Mouse (Mus musculus) embryonic facial prominence, embryonic 14.5 days (tissue): ENCODE measurements around the gene Itga1. TPM values are rescaled to one million over a fixed set of nuclear protein-coding genes. Genes with fewer than 3 reads are reported as not detected.

ENCODE experiments used
- ATAC-seq: fragments of 200-750 bp; cut with Nextera tagmentation; 2 replicates; pipeline ENCODE4 v1.8.0; 2017; ENCODE audit warnings: low read depth, moderate number of reproducible peaks, moderate TSS enrichment
- DNase-seq: peaks from one replicate; pipeline ENCODE4 v3.0.0-alpha.2; 2015; ENCODE audit warnings: low spot score
- H3K27ac ChIP-seq: fragments of 300-500 bp; sonication (generic); replicated peaks from 2 replicates; pipeline ENCODE4 v1.5.1; 2014; ENCODE audit warnings: low read depth, mild to moderate bottlenecking, low read length, moderate library complexity
- H3K27me3 ChIP-seq: fragments of 300-500 bp; sonication (generic); replicated peaks from 2 replicates; pipeline ENCODE4 v1.6.1; 2014; ENCODE audit warnings: low read length; ENCODE audit not compliant: control insufficient read depth, insufficient read depth
- H3K36me3 ChIP-seq: fragments of 300-500 bp; sonication (generic); 2 replicates; pipeline ENCODE4 v1.6.1; 2014; ENCODE audit warnings: low read length, mixed read lengths; ENCODE audit not compliant: control insufficient read depth, insufficient read depth
- H3K4me1 ChIP-seq: fragments of 300-500 bp; sonication (generic); 2 replicates; pipeline ENCODE4 v1.6.1; 2014; ENCODE audit warnings: antibody characterized with exemption, low read length; ENCODE audit not compliant: control insufficient read depth, insufficient read depth
- H3K4me2 ChIP-seq: fragments of 300-500 bp; sonication (generic); 2 replicates; pipeline ENCODE4 v1.6.1; 2014; ENCODE audit warnings: low read depth, mild to moderate bottlenecking, low read length, moderate library complexity, mixed read lengths
- H3K4me3 ChIP-seq: fragments of 300-500 bp; sonication (generic); 2 replicates; pipeline ENCODE4 v1.5.1; 2014; ENCODE audit warnings: low read depth, mild to moderate bottlenecking, low read length
- H3K9ac ChIP-seq: fragments of 300-500 bp; sonication (generic); 2 replicates; pipeline ENCODE4 v1.6.1; 2014; ENCODE audit warnings: low read depth, mild to moderate bottlenecking, low read length, moderate library complexity, mixed read lengths
- H3K9me3 ChIP-seq: fragments of 300-500 bp; sonication (generic); 2 replicates; pipeline ENCODE4 v1.6.1; 2016; ENCODE audit warnings: low read length; ENCODE audit not compliant: control insufficient read depth
- WGBS: fragments of 180-500 bp; shearing (Covaris S2); extraction: QIAGEN DNeasy Blood & Tissue Kit; methylation state at CpG from one replicate; pipeline ENCODE4 v1.1.7; 2014; 5-methylcytosine and 5-hydroxymethylcytosine counted together
- polyA plus RNA-seq: library from polyadenylated mRNA; unstranded; fragments of >200 nt; fragmentation: Nextera tagmentation; extraction: Ambion mirVana; gene quantifications from 2 replicates; pipeline ENCODE4 v1.2.1, GENCODE M21; 2014

Gene Itga1
- polyA plus RNA-seq, 1 experiment from 2014 or later = 12.6 TPM

GRCm38 (mm10) chr13:115002837-115003236 is 98.9 kb downstream of the Itga1 start:
- H3K27me3 ChIP-seq = no peaks in the 10 kb centered on the region
- no peak overlapping the region for H3K27ac ChIP-seq
- H3K9ac ChIP-seq = no peak overlapping the region
- no peaks in the 10 kb centered on the region for H3K9me3 ChIP-seq
- H3K36me3 ChIP-seq = no peaks in the 10 kb centered on the region
- 65% methylated on average over 3 of the region's 3 CpGs for WGBS
- no peaks in the 10 kb centered on the region; the same call in 1 of the 2 replicates for H3K4me1 ChIP-seq
- no peak overlapping the region for H3K4me3 ChIP-seq
- H3K4me2 ChIP-seq = no peak overlapping the region
- DNase-seq (no peak), ATAC-seq (no peak)

DNA sequence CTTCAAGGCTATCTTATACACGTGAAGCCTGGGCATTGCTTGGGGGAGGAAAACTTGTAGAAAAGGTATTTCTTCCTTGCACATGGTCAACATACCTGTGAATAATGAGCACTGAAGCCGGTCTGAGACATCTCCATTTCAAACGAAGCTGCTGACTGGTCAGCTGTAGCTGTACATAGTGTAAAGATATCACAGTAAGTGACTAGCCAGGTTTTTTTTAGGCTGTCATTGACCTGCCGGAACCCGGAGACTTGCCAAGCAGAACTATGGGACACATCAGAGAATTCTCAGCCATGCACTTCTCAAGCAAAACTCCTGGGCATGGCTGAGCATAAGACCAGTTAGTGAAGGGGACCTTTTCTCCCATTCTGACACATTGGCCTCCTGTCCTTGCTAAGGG is 99.6 kb downstream of the Itga1 start:
- no peak overlapping the region for H3K9ac ChIP-seq
- WGBS = 89% methylated on average over 5 of the region's 5 CpGs
- H3K4me2 ChIP-seq = no peak overlapping the region
- DNase-seq (no peak), ATAC-seq (no peak)
- H3K27ac ChIP-seq = no peak overlapping the region
- no peaks in the 10 kb centered on the region; the same call in 1 of the 2 replicates for H3K4me1 ChIP-seq
- H3K27me3 ChIP-seq = no peaks in the 10 kb centered on the region
- H3K36me3 ChIP-seq = no peaks in the 10 kb centered on the region
- H3K9me3 ChIP-seq = no peaks in the 10 kb centered on the region
- H3K4me3 ChIP-seq = no peak overlapping the region

DNA sequence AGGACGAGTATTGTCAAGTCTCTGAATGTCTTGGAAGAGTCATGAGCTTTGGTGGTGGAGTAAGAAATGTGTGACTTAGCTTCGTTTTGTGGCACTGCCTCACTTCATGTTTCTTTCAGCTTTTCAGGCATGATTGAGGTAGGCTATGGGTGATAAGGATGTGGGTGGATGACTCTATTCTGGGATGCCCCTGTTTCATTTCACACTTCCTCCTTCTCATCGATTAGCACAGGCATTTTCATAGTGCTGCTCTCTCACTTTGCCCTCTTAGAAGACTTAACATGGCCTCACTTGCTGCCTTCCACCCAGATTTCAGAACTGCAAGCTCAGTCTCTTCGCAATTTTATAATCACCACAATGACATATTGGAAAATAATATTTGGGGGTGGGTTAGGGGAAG is 102.2 kb downstream of the Itga1 start:
- no peak overlapping the region for H3K4me2 ChIP-seq
- H3K9ac ChIP-seq = no peak overlapping the region
- 92% methylated on average over 4 of the region's 4 CpGs for WGBS
- no peaks in the 10 kb centered on the region for H3K36me3 ChIP-seq
- no peaks in the 10 kb centered on the region for H3K9me3 ChIP-seq
- no peaks in the 10 kb centered on the region for H3K27me3 ChIP-seq
- H3K4me3 ChIP-seq = no peak overlapping the region
- DNase-seq (no peak), ATAC-seq (no peak)
- H3K27ac ChIP-seq = no peak overlapping the region
- H3K4me1 ChIP-seq = no peaks in the 10 kb centered on the region; the same call in 1 of the 2 replicates

GRCm38 (mm10) chr13:114998100-114998499 is 103.7 kb downstream of the Itga1 start:
- H3K36me3 ChIP-seq = no peaks in the 10 kb centered on the region
- no peak overlapping the region for H3K9ac ChIP-seq
- H3K4me3 ChIP-seq = no peak overlapping the region
- WGBS = 92% methylated on average over 10 of the region's 10 CpGs
- H3K27ac ChIP-seq = no peak overlapping the region
- no peak overlapping the region for H3K4me2 ChIP-seq
- no peaks in the 10 kb centered on the region for H3K4me1 ChIP-seq
- DNase-seq = no peak
- no peaks in the 10 kb centered on the region for H3K27me3 ChIP-seq
- ATAC-seq = no peak
- no peaks in the 10 kb centered on the region for H3K9me3 ChIP-seq

- no peak overlapping the region for H3K27ac ChIP-seq
These were observed 109.3 kb downstream of the Itga1 start for GRCm38 (mm10) chr13:114992260-114993014.

DNA sequence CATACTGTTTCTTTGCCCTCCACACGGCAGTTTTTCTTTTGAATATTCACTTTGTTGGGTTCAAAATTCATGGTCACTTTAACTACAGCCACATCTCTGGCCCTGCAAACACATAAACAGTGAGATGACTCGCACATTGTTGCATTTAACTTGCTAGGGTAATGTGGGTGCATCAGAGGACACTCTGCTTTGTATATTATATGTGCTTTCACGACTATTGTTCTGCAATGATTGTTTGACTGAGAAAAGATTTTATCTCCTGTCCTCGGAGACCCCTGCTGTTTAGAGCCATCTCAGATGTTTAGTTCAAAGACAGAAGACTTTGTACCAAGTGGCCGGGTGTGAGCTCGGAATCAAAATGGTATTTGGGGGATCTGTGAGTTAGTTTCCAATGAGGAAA is 114.1 kb downstream of the Itga1 start:
- Histone ChIP-seq H3K27ac (no peak overlapping the region), H3K4me2 (no peak overlapping the region), H3K4me1 (no peaks in the 10 kb centered on the region), H3K27me3 (no peaks in the 10 kb centered on the region), H3K4me3 (no peak overlapping the region), H3K36me3 (no peaks in the 10 kb centered on the region), H3K9ac (no peak overlapping the region), H3K9me3 (no peaks in the 10 kb centered on the region)
- DNase-seq (no peak), ATAC-seq (no peak)
- 70% methylated on average over 6 of the region's 6 CpGs for WGBS

More at GRCm38 (mm10) chr13:114992260-114993014, 109.3 kb downstream of the Itga1 start:
- ATAC-seq = peak; percentile 47; the same call in 1 of the 2 replicates
- WGBS = 25% methylated on average over 14 of the region's 14 CpGs
- no peaks in the 10 kb centered on the region for H3K27me3 ChIP-seq
- no peak overlapping the region for H3K4me3 ChIP-seq
- no peaks in the 10 kb centered on the region for H3K9me3 ChIP-seq
- DNase-seq = peak; percentile 68
- no peaks in the 10 kb centered on the region for H3K36me3 ChIP-seq
- H3K4me1 ChIP-seq = no peaks in the 10 kb centered on the region
- H3K4me2 ChIP-seq = peak overlapping the region; percentile 11; the same call in 1 of the 2 replicates
- no peak overlapping the region for H3K9ac ChIP-seq

GRCm38 (mm10) chr13:114987161-114987560 is 114.6 kb downstream of the Itga1 start:
- no peak overlapping the region for H3K9ac ChIP-seq
- no peaks in the 10 kb centered on the region for H3K27me3 ChIP-seq
- H3K36me3 ChIP-seq = no peaks in the 10 kb centered on the region
- DNase-seq = no peak
- no peak overlapping the region for H3K4me3 ChIP-seq
- no peaks in the 10 kb centered on the region for H3K4me1 ChIP-seq
- no peak overlapping the region for H3K27ac ChIP-seq
- no peaks in the 10 kb centered on the region for H3K9me3 ChIP-seq
- no peak for ATAC-seq
- 71% methylated on average over 2 of the region's 2 CpGs for WGBS
- H3K4me2 ChIP-seq = no peak overlapping the region

- DNase-seq (no peak), ATAC-seq (no peak)
- Histone ChIP-seq H3K9ac (no peak overlapping the region), H3K4me3 (no peak overlapping the region), H3K4me1 (no peaks in the 10 kb centered on the region), H3K9me3 (no peaks in the 10 kb centered on the region), H3K36me3 (no peaks in the 10 kb centered on the region), H3K27me3 (no peaks in the 10 kb centered on the region), H3K4me2 (no peak overlapping the region), H3K27ac (no peak overlapping the region)
- 78% methylated on average over 1 of the region's 1 CpGs for WGBS
These were observed 117.1 kb downstream of the Itga1 start for GRCm38 (mm10) chr13:114984658-114985057.

GRCm38 (mm10) chr13:114983116-114983515 is 118.6 kb downstream of the Itga1 start:
- Histone ChIP-seq H3K27me3 (no peaks in the 10 kb centered on the region), H3K4me1 (no peaks in the 10 kb centered on the region), H3K9ac (no peak overlapping the region), H3K4me2 (no peak overlapping the region), H3K36me3 (no peaks in the 10 kb centered on the region), H3K4me3 (no peak overlapping the region), H3K9me3 (no peaks in the 10 kb centered on the region), H3K27ac (no peak overlapping the region)
- 86% methylated on average over 7 of the region's 7 CpGs for WGBS
- no peak for ATAC-seq
- no peak for DNase-seq
